Mouse (Mus musculus) E14TG2a.4 (cell line): ENCODE data around the gene Ddx19b.
A peak's percentile ranks its signal among the peaks of the same experiment; 100 is the strongest.

Experiments
- H3K27me3 ChIP-seq: 2 replicates; pipeline ENCODE4 v1.6.1; 2014; ENCODE audit warnings: low read length, control low read depth; ENCODE audit not compliant: insufficient read depth
- H3K36me3 ChIP-seq: 2 replicates; pipeline ENCODE4 v1.6.1; 2014; ENCODE audit warnings: low read length, control low read depth; ENCODE audit not compliant: insufficient read depth
- H3K4me1 ChIP-seq: replicated peaks from 2 replicates; pipeline ENCODE4 v1.6.1; 2014; ENCODE audit warnings: low read depth, low read length, control low read depth
- H3K4me3 ChIP-seq: replicated peaks from 2 replicates; pipeline ENCODE4 v1.5.1; 2014; ENCODE audit warnings: mild to moderate bottlenecking, low read length
- H3K9me3 ChIP-seq: 2 replicates; pipeline ENCODE4 v1.6.1; 2014; ENCODE audit warnings: low read length, control low read depth
- CTCF ChIP-seq: conservative IDR thresholded peaks from 2 replicates; pipeline ENCODE4 v1.5.1; 2014; ENCODE audit warnings: low read length
- NANOG ChIP-seq: IDR thresholded peaks from 2 replicates; pipeline ENCODE4 v1.6.1; 2014; ENCODE audit warnings: borderline replicate concordance, low read length, mixed read lengths
- POU5F1 ChIP-seq: IDR thresholded peaks from 2 replicates; pipeline ENCODE4 v1.6.1; 2014; ENCODE audit warnings: low read length, borderline replicate concordance

Ddx19b gene

DNA sequence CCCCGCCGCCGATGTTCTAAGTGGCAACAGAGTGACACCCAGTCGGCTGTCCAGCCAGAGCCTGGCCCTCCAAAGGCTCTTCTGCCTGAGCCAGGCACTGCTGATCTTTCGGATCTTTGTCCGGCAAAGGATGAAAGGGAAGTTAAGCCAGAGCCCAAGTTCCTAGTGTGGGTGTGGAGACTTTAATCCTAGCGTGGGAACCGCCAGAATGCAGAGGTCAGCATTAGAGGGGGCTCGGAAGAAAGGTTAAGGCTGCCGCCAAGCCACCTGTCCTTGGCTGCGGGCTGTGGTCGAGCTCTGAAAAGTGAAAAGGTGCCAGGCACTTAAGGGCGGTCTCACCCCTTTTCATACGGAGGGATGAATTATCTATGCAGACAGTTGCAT lies 30.1 kb upstream of the Ddx19b start:
- H3K27me3 ChIP-seq, result peaks cover 25% of the 10 kb centered on the region
- H3K36me3 ChIP-seq, result peaks cover 20% of the 10 kb centered on the region
- no peak for TF ChIP-seq NANOG
- TF ChIP-seq POU5F1, result no peak
- TF ChIP-seq CTCF, result no peak
- peak overlapping the region; percentile 85 for H3K4me3 ChIP-seq
- no peaks in the 10 kb centered on the region for H3K9me3 ChIP-seq
- peaks cover 56% of the 10 kb centered on the region for H3K4me1 ChIP-seq

DNA sequence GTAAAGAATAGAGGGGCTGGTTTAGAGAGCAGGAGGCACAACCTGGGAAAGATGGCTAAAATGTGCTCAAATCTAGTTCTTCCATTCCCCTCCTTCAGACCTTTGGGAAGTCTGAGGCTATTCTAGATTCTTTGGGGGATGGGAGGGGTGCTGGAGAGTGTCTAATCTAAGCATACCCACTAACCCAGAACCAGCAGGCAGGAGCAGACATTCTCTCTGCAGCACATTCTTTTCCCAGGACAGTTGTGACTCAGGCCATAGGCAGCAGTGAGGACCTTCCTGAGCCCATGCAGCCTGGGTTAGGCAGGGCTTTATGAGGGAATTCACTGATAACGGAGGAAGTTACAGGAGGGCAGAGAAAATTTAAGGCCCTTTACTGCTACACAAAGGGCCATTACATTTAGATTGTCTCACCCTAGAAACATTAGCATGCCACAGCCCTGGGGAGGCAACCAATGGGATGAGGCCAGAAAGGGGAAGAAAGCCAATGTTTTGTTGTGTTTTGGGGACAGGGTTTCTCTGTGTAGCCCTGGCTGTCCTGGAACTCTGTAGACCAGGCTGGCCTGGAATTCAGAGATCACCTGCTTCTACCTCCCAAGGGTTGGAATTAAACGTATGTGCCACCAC lies 27.5 kb upstream of the Ddx19b start:
- no peak for TF ChIP-seq NANOG
- no peak for TF ChIP-seq CTCF
- TF ChIP-seq POU5F1, result no peak
- Histone ChIP-seq H3K4me1 (peaks cover 70% of the 10 kb centered on the region), H3K9me3 (no peaks in the 10 kb centered on the region), H3K4me3 (no peak overlapping the region; the same call in 1 of the 2 replicates), H3K36me3 (peaks cover 40% of the 10 kb centered on the region), H3K27me3 (peaks cover 19% of the 10 kb centered on the region)

DNA sequence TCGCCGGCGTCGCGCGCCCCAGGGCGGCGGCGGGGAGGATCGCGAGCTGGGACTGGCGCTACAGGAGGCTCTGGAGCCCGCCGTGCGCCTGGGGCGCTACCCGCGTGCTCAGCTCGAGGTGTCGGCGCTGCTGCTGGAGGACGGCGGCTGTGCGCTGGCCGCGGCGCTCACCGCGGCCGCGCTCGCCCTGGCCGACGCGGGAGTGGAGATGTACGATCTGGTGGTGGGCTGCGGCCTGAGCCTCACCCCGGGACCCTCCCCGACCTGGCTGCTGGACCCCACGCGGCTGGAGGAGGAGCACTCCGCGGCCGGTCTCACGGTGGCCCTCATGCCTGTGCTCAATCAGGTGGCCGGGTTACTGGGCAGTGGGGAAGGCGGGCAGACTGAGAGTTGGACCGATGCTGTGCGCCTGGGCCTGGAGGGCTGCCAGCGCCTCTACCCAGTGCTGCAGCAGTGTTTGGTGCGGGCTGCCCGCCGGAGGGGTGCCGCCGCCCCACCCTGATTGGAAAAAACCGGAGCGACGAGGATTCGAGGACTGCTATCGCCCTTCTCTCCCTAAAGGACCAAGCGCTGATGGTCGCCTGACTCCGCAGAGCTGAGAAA lies 25.2 kb upstream of the Ddx19b start:
- Histone ChIP-seq H3K4me1 (peaks cover 62% of the 10 kb centered on the region), H3K9me3 (no peaks in the 10 kb centered on the region), H3K36me3 (peaks cover 62% of the 10 kb centered on the region), H3K4me3 (peak overlapping the region; percentile 95), H3K27me3 (peaks cover 16% of the 10 kb centered on the region)
- TF ChIP-seq POU5F1 (no peak), CTCF (no peak), NANOG (no peak)

DNA sequence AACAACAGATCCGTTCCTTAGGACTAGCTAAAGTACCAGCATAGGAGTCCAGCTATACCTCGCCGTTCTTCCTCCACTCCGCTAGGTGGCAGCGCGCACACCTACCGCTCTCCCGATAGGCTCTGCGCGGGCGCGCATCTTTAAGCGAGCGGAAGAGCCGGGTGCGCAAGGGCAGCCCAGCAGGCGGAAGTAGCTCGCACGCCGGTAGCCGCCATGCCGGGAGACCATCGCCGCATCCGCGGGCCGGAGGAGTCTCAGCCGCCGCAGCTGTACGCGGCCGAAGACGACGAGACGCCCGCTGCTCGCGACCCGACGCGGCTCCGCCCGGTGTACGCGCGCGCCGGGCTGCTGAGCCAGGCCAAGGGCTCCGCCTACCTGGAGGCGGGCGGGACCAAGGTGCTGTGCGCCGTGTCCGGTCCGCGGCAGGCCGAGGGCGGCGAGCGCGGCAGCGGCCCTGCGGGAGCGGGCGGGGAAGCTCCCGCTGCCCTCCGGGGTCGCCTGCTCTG lies 24.7 kb upstream of the Ddx19b start, which contains the start of gene Exosc6:
Gene Exosc6 (plus strand): TSS at position 182 of the 506 bp plus-strand sequence.
- H3K36me3 ChIP-seq, result peaks cover 68% of the 10 kb centered on the region
- H3K27me3 ChIP-seq, result peaks cover 12% of the 10 kb centered on the region
- H3K4me1 ChIP-seq, result peaks cover 57% of the 10 kb centered on the region
- H3K4me3 ChIP-seq, result peak within 1 kb of the TSS; percentile 95
- TF ChIP-seq NANOG (no peak), POU5F1 (no peak), CTCF (peak; percentile 59)
- H3K9me3 ChIP-seq, result no peaks in the 10 kb centered on the region

DNA sequence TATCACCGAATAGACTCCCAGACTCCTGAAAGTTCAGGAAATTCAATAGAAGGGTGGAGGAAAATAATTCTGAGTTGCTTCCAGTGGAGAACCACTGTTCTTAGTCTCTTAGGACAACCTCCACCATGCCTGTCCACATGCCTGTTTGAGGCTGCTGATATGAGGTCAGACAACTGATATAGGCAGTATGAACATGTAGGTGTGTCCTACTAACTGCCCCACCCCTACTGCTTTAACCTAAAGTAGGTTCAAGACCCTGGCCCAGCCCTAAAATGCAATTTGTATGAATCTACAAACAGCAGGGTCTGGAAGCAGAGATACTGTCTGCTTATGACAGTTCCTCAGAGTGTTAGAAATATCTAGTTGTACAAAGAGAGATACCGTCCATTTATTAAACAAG lies 24.1 kb upstream of the Ddx19b start:
- peaks cover 74% of the 10 kb centered on the region for H3K36me3 ChIP-seq
- no peak for TF ChIP-seq NANOG
- TF ChIP-seq CTCF, result no peak
- H3K4me1 ChIP-seq, result peaks cover 52% of the 10 kb centered on the region
- H3K4me3 ChIP-seq, result peak overlapping the region; percentile 95; the same call in 1 of the 2 replicates
- peaks cover 6% of the 10 kb centered on the region for H3K27me3 ChIP-seq
- no peaks in the 10 kb centered on the region for H3K9me3 ChIP-seq

DNA sequence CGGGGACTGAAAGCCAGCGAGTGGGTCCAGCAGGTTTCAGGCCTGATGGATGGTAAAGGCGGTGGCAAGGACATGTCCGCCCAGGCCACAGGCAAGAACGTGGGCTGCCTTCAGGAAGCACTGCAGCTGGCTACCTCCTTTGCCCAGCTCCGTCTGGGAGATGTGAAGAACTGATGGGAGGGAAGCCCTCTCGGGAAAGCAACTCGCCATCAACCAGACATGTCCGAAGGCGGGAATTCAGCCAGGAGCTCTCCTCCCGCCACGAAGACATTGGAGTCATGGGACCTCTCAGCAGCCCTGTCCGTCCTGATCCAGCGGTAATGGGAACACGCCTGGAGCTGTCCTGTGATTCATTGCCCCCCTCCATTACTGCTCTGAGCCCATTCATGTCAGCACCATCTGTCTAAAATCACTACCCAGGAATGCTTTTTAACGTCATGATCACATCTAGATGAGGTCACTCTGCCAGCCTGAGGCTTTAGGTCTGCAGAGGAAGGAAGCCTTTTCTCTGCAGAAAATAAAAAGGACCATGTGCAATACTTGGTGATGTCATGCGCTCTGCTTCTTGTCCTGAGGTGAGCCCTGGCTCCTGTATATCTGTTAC lies 23.6 kb upstream of the Ddx19b start:
- TF ChIP-seq CTCF, result no peak
- TF ChIP-seq NANOG, result no peak
- TF ChIP-seq POU5F1, result no peak
- Histone ChIP-seq H3K9me3 (no peaks in the 10 kb centered on the region), H3K4me3 (peak overlapping the region; percentile 17; the same call in 1 of the 2 replicates), H3K36me3 (peaks cover 79% of the 10 kb centered on the region), H3K4me1 (peaks cover 49% of the 10 kb centered on the region), H3K27me3 (peaks cover under 1% of the 10 kb centered on the region; the same call in 1 of the 2 replicates)

DNA sequence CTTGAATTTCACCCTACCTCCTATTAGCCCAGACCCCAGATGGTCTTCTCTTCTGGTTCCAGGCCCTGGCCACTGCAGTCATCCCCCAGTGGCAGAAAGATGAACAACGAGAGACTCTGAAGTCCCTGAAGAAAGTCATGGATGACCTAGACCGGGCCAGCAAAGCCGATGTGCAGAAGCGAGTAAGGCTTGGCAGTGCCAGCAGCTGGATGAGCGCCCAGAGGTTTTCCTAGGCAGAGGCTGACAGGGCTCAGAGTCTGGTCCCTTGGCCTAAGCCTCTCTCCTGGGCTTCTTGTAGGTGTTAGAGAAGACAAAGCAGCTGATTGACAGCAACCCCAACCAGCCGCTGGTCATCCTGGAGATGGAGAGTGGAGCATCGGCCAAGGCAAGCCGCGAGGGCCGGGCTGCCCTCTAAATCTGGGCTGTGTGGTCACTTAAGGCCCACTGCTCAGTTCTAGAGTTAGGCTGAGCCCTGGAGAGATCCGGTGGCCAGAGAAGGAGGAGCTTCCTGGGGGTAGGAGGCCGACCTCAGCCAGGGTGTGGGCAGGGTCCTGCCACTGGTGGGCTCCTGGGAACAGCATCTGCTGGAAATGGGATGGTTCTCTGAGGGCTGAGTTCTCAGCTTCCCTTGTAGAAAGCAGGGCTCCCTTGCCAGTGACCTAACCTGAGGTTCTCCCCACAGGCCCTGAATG lies 22.4 kb upstream of the Ddx19b start:
- H3K4me3 ChIP-seq, result no peak overlapping the region
- TF ChIP-seq CTCF (0 out of 2 replicates have a peak, but pooled peaks have one; percentile 14), POU5F1 (no peak)
- no peaks in the 10 kb centered on the region for H3K9me3 ChIP-seq
- peaks cover 89% of the 10 kb centered on the region for H3K36me3 ChIP-seq
- H3K27me3 ChIP-seq, result no peaks in the 10 kb centered on the region
- H3K4me1 ChIP-seq, result peaks cover 41% of the 10 kb centered on the region

DNA sequence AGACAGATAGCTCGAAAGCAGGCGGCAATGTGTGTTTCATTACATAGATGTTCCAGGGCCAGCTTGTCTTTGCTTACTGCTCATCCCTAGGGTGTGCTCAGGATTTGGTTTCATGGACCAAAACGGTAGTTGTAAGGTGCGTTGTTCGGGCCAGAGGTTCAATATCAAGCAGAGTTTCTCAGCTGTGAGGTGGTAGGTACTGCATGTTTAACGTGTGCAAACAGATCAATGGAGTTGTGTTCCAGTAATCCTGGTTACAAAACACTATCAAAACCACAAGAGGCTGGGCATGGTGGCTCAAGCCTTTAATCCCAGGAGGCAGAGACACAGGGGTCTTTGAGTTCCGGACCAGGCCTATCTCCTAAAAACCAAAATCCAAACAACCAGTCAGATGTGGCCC lies 17.6 kb upstream of the Ddx19b start:
- Histone ChIP-seq H3K9me3 (no peaks in the 10 kb centered on the region), H3K36me3 (peaks cover 100% of the 10 kb centered on the region), H3K4me1 (peaks cover 5% of the 10 kb centered on the region), H3K27me3 (no peaks in the 10 kb centered on the region), H3K4me3 (no peak overlapping the region)
- TF ChIP-seq CTCF (no peak), NANOG (no peak), POU5F1 (no peak)
